Mouse (Mus musculus): ENCODE results near the gene Grik3.

The Grik3 gene

DNA sequence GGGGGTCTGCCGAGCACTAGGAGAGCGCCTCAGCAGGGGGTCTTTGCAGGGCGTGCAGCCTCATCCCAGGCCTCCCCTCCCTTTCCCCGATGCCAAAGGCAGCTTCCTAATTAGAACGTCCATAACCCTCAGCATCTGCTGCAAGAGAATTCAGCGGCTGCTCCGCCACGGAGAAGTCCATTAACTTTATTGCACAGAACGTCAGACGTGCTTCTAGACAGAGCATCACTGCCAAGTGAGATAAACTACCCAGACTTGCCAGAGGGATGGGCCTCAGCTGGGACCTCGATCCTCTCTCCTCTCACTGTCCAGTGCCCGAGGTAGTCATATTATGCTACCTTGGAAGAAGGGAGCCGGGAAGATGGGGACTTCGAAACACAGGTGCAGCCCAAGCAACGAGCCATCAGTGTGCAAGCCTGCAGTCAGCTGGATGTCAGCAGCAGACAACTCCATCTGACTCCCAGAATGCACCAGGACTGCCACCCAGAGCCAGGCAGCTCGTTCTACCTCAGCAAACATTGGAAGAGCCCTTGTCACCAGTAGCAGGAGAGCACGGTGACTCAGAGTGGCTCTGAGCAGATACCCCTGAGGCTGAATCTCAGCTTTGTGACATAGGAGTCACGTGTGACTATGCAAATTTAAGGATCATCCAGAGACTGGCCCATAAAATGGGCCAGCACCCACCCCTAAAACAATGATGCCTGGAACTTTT, 228.1 kb downstream of the Grik3 start:
- no peak for DNase-seq (ENCODE audit: low spot score in 2 of 2)

DNA sequence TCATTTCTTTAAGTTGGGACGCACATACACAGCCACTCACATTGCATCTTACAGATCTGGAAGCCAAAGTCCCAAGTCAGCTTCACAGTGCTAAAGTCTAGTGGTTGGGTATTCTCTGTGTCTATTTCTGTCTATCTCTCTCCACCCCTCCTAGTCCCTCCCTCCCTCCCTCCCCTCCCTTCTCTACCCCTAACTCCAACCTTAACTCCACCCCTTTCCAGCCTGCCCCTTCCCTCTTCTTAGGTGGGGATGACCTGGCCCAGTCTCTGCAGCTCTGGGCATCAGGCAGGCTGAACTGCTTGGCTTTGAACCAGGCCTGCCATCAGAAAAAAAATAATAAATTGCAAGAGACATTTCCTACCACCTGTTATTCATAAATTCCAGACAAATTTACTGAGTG, 235.7 kb downstream of the Grik3 start:
- no peak for DNase-seq (ENCODE audit: low spot score in 2 of 2)

DNA sequence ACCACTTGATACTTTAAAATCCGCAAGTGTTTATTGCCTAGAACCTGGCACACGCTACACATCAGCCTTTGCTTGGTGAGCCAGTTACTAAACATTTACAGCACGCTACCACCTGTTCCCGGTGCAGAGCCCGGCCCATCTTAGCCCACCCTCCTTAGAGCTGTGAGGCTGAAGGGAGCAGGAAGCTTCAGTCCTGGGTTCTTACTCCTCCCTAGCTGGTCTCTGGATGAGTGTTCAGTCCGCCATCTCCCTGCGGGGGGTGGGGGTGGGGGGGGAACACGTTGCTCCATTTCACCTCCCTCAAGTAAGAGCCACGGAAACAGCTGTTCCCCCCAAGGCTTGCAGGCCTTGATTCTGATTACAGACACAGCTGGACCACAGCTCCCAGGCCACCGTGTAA, 236.5 kb downstream of the Grik3 start:
- no peak for DNase-seq (ENCODE audit: low spot score in 2 of 2)

DNA sequence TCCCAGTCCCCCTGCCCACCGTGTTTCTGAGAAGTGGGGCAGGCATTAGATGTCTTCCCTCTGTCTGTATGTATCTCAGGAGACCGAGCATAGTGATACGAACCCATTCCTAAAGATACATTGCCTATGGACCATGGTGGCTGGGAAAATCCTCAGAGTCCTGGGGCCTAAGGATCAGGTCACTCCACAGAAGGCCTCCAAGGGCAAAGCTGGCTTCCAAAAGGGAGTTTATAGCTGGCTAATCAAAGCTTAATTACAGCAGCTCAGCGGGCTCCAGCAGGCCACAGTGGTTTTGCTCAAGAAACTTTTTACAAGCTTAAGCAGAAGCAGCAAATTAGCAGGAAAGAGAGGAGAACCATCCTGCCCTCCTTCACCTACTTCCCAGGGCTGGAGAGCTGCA, 237.1 kb downstream of the Grik3 start:
- DNase-seq (ENCODE audit: low spot score in 2 of 2): no peak

DNA sequence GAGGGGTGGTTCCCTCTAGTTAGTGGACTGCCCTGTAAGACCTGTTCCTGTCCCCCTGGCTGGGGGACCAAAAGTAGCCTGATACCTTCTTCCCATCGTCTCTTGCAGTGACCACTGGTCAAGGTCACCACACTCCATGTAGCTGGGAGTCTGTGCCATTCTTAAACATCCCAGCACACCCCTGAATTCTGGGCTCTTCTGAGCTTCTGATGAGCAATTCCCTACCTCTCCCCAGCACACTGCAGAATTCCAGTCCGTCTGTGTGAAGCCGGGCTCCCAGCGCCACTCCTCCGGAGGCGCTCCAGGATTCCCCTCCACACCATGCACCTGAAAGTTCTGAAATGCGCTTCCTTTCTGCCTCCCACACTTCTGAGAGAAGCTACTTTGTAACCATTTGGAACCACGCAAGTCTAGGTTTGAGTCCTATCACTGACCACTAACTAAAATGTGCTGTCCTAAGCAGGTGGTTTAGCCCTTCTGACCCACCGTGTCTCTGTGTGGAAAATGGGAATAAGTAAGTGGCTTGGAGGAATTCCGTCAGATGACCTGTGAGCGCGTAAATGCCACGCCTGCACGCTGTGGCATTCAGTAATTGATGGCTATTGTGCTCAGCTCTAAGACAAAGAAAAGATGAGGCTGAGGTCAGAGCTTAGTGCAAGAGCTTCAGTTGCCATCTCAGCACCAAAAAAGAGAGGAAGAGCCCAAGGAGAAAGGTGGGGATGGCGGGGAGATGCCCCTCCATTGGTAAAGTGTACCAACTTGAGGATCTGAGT, 237.8 kb downstream of the Grik3 start:
- DNase-seq (ENCODE audit: low spot score in 2 of 2): no peak

DNA sequence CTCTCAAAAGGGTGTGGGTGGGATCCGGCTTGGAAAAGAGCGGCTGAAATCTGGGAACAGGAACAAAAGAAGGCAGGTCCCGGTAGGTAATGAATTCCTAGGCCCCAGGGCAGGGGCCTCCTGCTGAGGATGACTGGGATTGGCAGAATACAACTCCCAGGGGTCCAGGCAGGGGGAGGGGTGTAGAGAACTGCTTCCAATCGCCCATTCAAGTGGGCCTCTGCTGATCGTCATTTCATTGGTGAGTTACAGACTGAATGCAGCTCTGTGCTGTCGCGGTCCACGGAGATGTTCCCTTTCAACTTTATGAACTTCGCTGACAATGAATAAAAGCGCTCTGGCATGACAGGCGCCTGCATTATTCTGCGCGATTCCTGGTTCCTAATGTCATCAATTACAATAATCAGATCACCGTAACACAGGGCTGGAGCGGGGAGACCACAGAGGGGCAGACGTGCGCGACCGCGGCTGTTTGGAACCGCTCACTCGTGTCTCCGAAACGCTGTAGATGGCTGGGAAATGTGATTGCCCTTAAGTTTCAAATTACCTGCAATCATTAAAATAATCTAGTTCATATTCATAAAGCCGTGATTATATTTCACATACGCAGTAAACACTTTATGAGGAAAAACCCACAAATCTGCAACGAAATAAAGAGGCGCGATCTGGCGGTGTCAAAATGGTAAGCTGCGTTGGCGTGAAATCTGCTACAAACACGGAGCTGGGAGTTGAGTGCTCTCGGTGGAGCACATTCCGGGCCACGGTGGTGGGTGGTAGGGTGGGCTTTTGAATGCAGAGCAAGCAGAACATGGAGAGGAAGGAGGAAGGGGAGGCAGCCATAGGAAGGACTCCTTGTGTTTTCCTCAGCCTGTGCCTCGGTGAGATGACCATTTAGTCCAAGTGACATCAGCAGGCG, 239.1 kb downstream of the Grik3 start:
- no peak for DNase-seq (ENCODE audit: low spot score in 2 of 2)

DNA sequence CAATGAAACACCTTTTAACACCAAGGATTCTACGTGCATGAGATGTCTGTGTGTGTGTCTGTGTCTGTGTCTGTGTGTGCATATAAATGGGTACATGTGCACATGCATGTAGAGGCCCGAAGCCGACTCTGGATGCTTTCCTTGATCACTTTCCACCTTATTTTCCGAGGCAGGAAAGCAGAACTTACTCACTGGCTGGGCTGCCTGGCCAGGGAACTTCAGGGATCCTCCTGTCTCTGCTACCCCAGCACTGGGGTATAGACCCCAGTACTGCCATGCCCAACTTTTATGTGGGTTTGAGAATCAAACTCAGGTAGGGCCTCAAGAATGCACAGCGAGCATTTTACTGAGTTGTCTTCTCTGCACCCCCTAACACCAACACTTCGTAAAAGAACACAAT, 240.3 kb downstream of the Grik3 start:
- no peak for DNase-seq (ENCODE audit: low spot score in 2 of 2)

DNA sequence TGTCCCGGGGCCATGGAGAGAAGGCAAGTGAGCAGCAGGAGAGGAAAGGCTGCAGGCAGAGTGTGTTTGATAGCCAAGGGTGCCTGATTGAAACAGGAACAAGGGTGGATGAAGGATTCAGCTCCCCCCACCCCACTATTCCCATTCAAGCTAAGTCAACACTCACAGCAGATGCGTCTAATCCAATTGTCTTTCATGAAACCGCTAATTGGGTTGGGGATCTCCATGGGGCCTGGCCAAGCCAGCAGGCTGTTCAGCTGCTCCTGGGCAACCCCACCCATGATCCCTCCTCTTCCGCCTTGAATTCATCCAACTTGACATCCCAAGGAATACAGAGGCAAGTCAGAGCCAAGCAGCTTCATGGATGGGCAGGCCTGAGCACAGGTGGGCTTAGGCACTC, 246.3 kb downstream of the Grik3 start:
- DNase-seq (ENCODE audit: low spot score in 2 of 2): no peak

DNA sequence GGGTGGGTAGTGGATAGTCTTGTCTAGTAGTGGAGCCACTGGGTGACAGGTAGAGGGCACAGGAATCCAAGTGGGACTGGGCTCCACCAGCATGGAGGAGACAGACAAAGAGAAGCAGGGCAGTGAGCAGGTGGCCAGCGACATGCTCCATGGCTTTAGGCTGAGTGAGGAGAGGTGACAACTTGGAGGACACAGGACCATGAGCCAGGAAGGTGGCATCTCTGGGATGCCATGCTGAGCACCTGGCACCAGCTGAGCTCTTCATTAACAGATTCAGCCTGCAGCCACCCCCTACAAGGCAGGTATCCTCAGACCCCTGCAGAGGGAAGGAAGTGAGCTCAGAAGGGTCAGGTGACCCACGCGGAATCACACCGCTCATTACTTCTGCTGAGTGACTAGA, 248.3 kb downstream of the Grik3 start:
- no peak for DNase-seq (ENCODE audit: low spot score in 2 of 2)

DNA sequence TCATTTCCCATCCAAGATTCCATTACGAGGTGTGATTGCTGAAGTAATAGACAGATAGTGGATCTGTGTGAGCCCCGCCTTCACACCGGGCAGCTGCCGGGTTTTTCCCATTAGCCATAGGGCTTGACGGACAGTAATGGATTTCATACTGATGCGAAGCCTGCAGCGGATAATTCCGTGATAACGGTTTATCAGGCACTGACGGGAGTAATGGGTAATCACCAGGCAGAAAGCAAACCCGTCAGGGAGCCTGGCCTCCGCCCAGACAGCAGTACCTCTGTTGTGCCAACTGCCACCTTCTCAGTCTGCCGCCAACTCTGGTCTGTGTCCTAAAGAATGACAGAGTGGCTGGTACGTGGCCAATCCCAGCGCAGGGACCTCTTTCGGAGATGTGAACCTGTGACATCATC, 251.7 kb downstream of the Grik3 start:
- no peak for DNase-seq (ENCODE audit: low spot score in 2 of 2)

DNA sequence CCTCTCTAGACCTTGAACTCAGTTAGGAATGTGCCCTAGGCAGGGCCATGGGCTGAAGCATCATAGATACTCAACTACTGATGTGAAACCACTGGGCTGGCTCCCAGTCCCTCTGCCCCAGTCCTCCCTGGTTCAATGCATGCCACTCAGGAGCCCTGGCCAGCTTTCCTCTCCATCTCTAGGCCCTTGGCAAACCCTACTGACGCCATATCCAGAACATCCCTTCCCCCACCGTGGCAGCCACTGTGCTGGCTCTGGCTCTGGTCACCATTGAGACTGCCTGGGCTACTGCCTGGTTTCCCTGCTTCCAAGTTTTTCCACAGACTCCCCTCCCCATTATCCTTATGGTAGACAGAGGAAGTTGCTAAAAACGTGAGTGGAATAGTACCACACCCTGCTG, 255.4 kb downstream of the Grik3 start:
- no peak for DNase-seq (ENCODE audit: low spot score in 2 of 2)

DNA sequence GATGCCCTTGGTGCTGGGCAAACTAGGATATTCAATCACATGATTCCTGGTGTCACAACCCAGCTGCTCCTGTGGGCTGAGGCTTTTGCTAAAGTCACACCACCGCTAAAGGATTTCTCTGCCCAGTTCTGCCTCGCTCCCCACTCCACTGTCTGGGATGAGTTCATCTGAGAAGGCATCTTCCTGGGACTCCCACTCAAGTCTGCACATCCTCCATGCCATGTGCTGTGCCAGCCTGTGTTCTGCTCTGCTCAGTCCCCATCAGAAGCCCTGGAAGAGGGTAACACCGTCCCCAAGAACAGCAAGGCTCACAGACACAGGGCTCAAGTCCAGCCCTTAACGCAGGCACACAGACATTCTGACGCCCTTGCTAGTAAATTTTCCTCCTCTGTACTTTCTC, 265.9 kb downstream of the Grik3 start:
- DNase-seq (ENCODE audit: low spot score in 2 of 2): no peak

DNA sequence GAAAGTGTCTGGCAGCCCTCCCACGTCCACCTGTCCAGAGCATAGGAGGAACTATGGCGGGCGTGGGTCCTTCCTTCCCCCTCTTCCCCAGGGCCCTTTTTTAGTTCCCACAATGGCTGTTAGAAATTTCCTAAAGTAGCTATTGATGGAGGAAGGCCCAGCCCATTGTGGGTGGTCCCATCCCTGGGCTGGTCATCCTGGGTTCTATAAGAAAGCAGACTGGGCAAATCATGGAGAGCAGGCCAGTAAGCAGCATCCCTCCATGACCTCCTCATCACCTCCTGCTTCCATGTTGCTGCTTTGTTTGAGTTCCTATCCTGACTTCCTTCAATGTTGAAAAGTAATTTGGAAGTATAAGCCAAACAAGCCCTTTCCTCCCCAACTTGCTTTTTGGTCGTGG, 269.8 kb downstream of the Grik3 start:
- no peak for DNase-seq (ENCODE audit: low spot score in 2 of 2)

DNA sequence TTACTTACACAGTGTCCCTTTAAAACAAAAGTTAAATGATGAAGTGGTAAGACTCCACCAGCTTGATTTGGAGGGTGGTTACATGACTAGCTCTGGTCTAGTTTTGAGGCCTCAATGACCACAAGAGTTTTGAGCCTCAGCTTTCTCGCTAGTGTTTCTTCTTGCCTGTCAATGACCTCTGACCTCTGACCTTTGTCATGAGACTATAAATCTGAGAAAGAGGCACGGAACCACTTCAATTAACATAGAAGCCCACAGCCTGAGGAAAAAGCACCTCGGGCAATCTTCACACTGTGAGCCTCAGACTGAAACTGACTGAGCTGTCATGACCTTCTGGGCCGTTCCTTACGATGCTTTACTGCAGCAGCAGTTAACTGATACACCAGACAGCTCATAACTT, 272.6 kb downstream of the Grik3 start:
- no peak for DNase-seq (ENCODE audit: low spot score in 2 of 2)

Measured in frontal cortex, postnatal 14 days (tissue).